ENCODE assay signal across 28 mouse cellular contexts in genomic region chr3:129998526-129998925, GRCm38 (mm10). TPM values are rescaled to one million over a fixed set of nuclear protein-coding genes. Genes with fewer than 3 reads are reported as not detected.
DNase-seq lines count a peak whose midpoint lies in the region; ATAC-seq and TF ChIP-seq lines count a peak whose summit lies in the region.
"Had no signal": no experiment of that assay in that cellular context is flagged by ENCODE, and none has a peak within 500 bp of the region (broad histone marks: within the 10 kb centered on the region; RNA-seq: fewer than 3 reads in every experiment).

No protein-coding gene starts in this region.

- no peaks in the 10 kb centered on the region for H3K4me1 ChIP-seq in forebrain, embryonic 15.5 days
- H3K4me1 ChIP-seq in forebrain, postnatal 0 days (ENCODE audit: insufficient read depth): no peaks in the 10 kb centered on the region
- no peaks in the 10 kb centered on the region for H3K4me1 ChIP-seq in cerebellum, adult 2 months (ENCODE audit: control insufficient read depth, insufficient read depth, low read length)
- H3K4me1 ChIP-seq: embryonic facial prominence, embryonic 13.5 days; limb, embryonic 12.5 days; liver, embryonic 12.5 days; neural tube, embryonic 12.5 days had no signal

- no peak for DNase-seq in forebrain, postnatal 0 days
- no peak for DNase-seq in left cerebral cortex, adult 2 months (ENCODE audit: extremely low spot score in 1 of 2, low spot score in 2 of 2)
- DNase-seq in left cerebral cortex, adult 18-20 months (ENCODE audit: low spot score in 2 of 2): no peak
- DNase-seq in right cerebral cortex, adult 18-20 months: peak; percentile 40
- no peak for DNase-seq in right cerebral cortex, postnatal 4 days
- DNase-seq in telencephalon, adult 2 months (ENCODE audit: low read depth, low spot score): peak; percentile 45
- no peak for DNase-seq in cerebellum, adult 2 months
- DNase-seq: cerebellum, adult 11 months; cerebellum, adult 9-11 months; kidney, adult 9 months; kidney, postnatal 10 days; layer of hippocampus, postnatal 36 days; liver, postnatal 0 days; lung, postnatal 36 days; thymus, postnatal 4 days had no signal

- WGBS in forebrain, embryonic 15.5 days: 87% methylated on average over 6 of the region's 6 CpGs
- WGBS in forebrain, postnatal 0 days: 86% methylated on average over 6 of the region's 6 CpGs
- 90% methylated on average over 6 of the region's 6 CpGs for WGBS in cerebellum, adult 2 months

- H3K4me2 ChIP-seq in forebrain, embryonic 15.5 days (replicated peaks): no peak overlapping the region
- H3K4me2 ChIP-seq in forebrain, postnatal 0 days (ENCODE audit: low read depth): no peak overlapping the region
- H3K4me2 ChIP-seq: embryonic facial prominence, embryonic 13.5 days; heart, embryonic 13.5 days; limb, embryonic 12.5 days; liver, embryonic 12.5 days; midbrain, embryonic 11.5 days; neural tube, embryonic 12.5 days had no signal

- TF ChIP-seq CTCF in forebrain, postnatal 0 days (IDR thresholded peaks at IDR 0.05; ENCODE audit: low read depth): no peak
- TF ChIP-seq CTCF in left cerebral cortex, adult 2 months (IDR thresholded peaks at IDR 0.05): no peak
- no peak for TF ChIP-seq CTCF in cerebellum, adult 2 months (IDR thresholded peaks at IDR 0.05; ENCODE audit: borderline replicate concordance, insufficient read depth, low read depth, low read length)

- no peak for TF ChIP-seq POLR2A in cerebellum, adult 2 months (IDR thresholded peaks at IDR 0.05; ENCODE audit: borderline replicate concordance, insufficient read depth, low read length)

- H3K4me3 ChIP-seq in forebrain, embryonic 15.5 days: no peak overlapping the region
- H3K4me3 ChIP-seq in forebrain, postnatal 0 days (ENCODE audit: low read depth, low read length): no peak overlapping the region
- no peak overlapping the region for H3K4me3 ChIP-seq in left cerebral cortex, adult 2 months
- H3K4me3 ChIP-seq in cerebellum, adult 2 months (replicated peaks; ENCODE audit: insufficient read depth, low read depth, low read length): no peak overlapping the region
- H3K4me3 ChIP-seq: embryonic facial prominence, embryonic 13.5 days; erythroblast, embryonic 14.5 days; heart, embryonic 13.5 days; limb, embryonic 12.5 days; liver, embryonic 12.5 days; myocyte; neural tube, embryonic 12.5 days had no signal

- H3K36me3 ChIP-seq in forebrain, embryonic 15.5 days: peaks cover 82% of the 10 kb centered on the region
- peaks cover 79% of the 10 kb centered on the region for H3K36me3 ChIP-seq in forebrain, postnatal 0 days (ENCODE audit: insufficient read depth)

- intact Hi-C loops in left cerebral cortex, adult 2 months (cut with DNase I): loop anchor here (2.0 to 5.0 kb wide), 2 partner anchors 62 to 81 kb away; partner anchors contain the start of gene Sec24b

- H3K9ac ChIP-seq in forebrain, embryonic 15.5 days (replicated peaks): no peak overlapping the region
- H3K9ac ChIP-seq in forebrain, postnatal 0 days: no peak overlapping the region
- H3K9ac ChIP-seq: embryonic facial prominence, embryonic 13.5 days; heart, embryonic 13.5 days; limb, embryonic 12.5 days; liver, embryonic 12.5 days; liver, postnatal 0 days; neural tube, embryonic 12.5 days had no signal

- ATAC-seq in forebrain, embryonic 15.5 days (replicated peaks): 0 out of 2 replicates have a peak, but pooled peaks have one; percentile 16
- no peak for ATAC-seq in forebrain, postnatal 0 days
- ATAC-seq: hindbrain, postnatal 0 days; intestine, postnatal 0 days; liver, embryonic 12.5 days; liver, postnatal 0 days; midbrain, embryonic 16.5 days had no signal

- no peak overlapping the region for H3K27ac ChIP-seq in forebrain, embryonic 15.5 days (replicated peaks)
- no peak overlapping the region for H3K27ac ChIP-seq in forebrain, postnatal 0 days (ENCODE audit: low read depth, low read length)
- H3K27ac ChIP-seq in left cerebral cortex, adult 2 months: peak overlapping the region; percentile 29
- H3K27ac ChIP-seq in cerebellum, adult 2 months (ENCODE audit: insufficient read depth, low read length): no peak overlapping the region
- H3K27ac ChIP-seq: embryonic facial prominence, embryonic 13.5 days; heart, embryonic 13.5 days; hindbrain, postnatal 0 days; limb, embryonic 12.5 days; liver, embryonic 12.5 days; neural tube, embryonic 12.5 days had no signal

- H3K27me3 ChIP-seq in forebrain, embryonic 15.5 days: no peaks in the 10 kb centered on the region
- no peaks in the 10 kb centered on the region for H3K27me3 ChIP-seq in forebrain, postnatal 0 days (ENCODE audit: insufficient read depth, low read length)
- H3K27me3 ChIP-seq in cerebellum, adult 2 months (ENCODE audit: control insufficient read depth, insufficient read depth, low read length): no peaks in the 10 kb centered on the region
- H3K27me3 ChIP-seq: CH12.LX; embryonic facial prominence, embryonic 13.5 days; heart, embryonic 13.5 days; limb, embryonic 12.5 days; liver, embryonic 12.5 days; neural tube, embryonic 12.5 days had no signal

- H3K9me3 ChIP-seq in forebrain, embryonic 15.5 days: no peaks in the 10 kb centered on the region
- no peaks in the 10 kb centered on the region for H3K9me3 ChIP-seq in forebrain, postnatal 0 days (ENCODE audit: low read length)
- H3K9me3 ChIP-seq: embryonic facial prominence, embryonic 13.5 days; heart, embryonic 13.5 days; limb, embryonic 12.5 days; liver, embryonic 12.5 days; neural tube, embryonic 12.5 days had no signal

RNA-seq across cellular contexts. Expression of gene Mcub, which starts 28.5 kb away (rescaled TPM):
- polyA plus RNA-seq in forebrain, embryonic 15.5 days (2015; fragmentation: Nextera tagmentation; extraction: Ambion mirVana): 6.0 and 7.6 TPM in 2 replicates
- 6.9 and 8.5 TPM in 2 replicates for total RNA-seq in forebrain, postnatal 0 days (2014; rRNA removed)
- 10.3 and 10.9 TPM in 2 replicates for polyA plus RNA-seq in forebrain, postnatal 0 days (2015; fragmentation: Nextera tagmentation; extraction: Ambion mirVana)
- total RNA-seq in left cerebral cortex, adult 2 months (2021): 1 to 10 TPM; 1.2 to 1.4 TPM
- total RNA-seq in left cerebral cortex, adult 18-20 months (2021): 1 to 10 TPM; 1.0 to 2.4 TPM
- 1.7 and 2.7 TPM in 2 replicates for polyA plus RNA-seq in cerebellum, adult 2 months (2012; rRNA removed)

Comparison
In these comparisons a context has a peak if more than half of its experiments do, and no peak if none do; other contexts are left out.
1. DNase-seq: peak in right cerebral cortex, adult 18-20 months (single experiment) and telencephalon, adult 2 months (single experiment); none in forebrain, postnatal 0 days (single experiment), left cerebral cortex, adult 2 months (0 of 2), left cerebral cortex, adult 18-20 months (0 of 2), right cerebral cortex, postnatal 4 days (single experiment) and cerebellum, adult 2 months (0 of 2).